Mouse (Mus musculus): ENCODE data around the gene Plekhg6.

The Plekhg6 gene

GRCm38 (mm10) chr6:125322794-125323193, 57.8 kb downstream of the Plekhg6 start:
- no peak for DNase-seq

GRCm38 (mm10) chr6:125321114-125321855, 59.3 kb downstream of the Plekhg6 start:
- DNase-seq = peak; percentile 75

GRCm38 (mm10) chr6:125320323-125320722, 60.3 kb downstream of the Plekhg6 start, which contains the start of gene Scnn1a:
Gene Scnn1a, plus strand, starts transcription at chr6:125320659.
- DNase-seq = peak; percentile 78

- no peak for DNase-seq
These were observed 60.7 kb downstream of the Plekhg6 start for GRCm38 (mm10) chr6:125319919-125320296.

- DNase-seq = peak; percentile 39
These were observed 61.3 kb downstream of the Plekhg6 start for GRCm38 (mm10) chr6:125318981-125319918.

- no peak for DNase-seq
These were observed 63.5 kb downstream of the Plekhg6 start for GRCm38 (mm10) chr6:125317077-125317476.

GRCm38 (mm10) chr6:125314746-125315145, 65.8 kb downstream of the Plekhg6 start:
- peak; percentile 64 for DNase-seq

- DNase-seq = no peak
These were observed 66.4 kb downstream of the Plekhg6 start for GRCm38 (mm10) chr6:125314231-125314563.

GRCm38 (mm10) chr6:125313546-125314230, 66.9 kb downstream of the Plekhg6 start, which contains the start of gene Ltbr:
Gene Ltbr, minus strand, starts transcription at chr6:125313885.
- peak; percentile 89 for DNase-seq
